Mouse (Mus musculus): ENCODE data around the gene Tnnt1. TPM values are rescaled to one million over a fixed set of nuclear protein-coding genes. Genes with fewer than 3 reads are reported as not detected.

Gene Tnnt1
- polyA plus RNA-seq, 2 experiments: 238 to 300 TPM

- Histone ChIP-seq H3K4me2 (replicated peaks; ENCODE audit: low read depth, low read length, severe bottlenecking) (peak overlapping the region; percentile 73), H3K4me1 (ENCODE audit: control insufficient read depth, insufficient read depth, low read length) (peaks cover 29% of the 10 kb centered on the region), H3K9me3 (ENCODE audit: control insufficient read depth, low read length) (no peaks in the 10 kb centered on the region), H3K27ac (replicated peaks; ENCODE audit: low read depth, low read length) (peak overlapping the region; percentile 88), H3K27me3 (ENCODE audit: control insufficient read depth, insufficient read depth, low read length) (no peaks in the 10 kb centered on the region), H3K4me3 (replicated peaks; ENCODE audit: low read length) (peak overlapping the region; percentile 78), H3K9ac (ENCODE audit: low read depth, low read length, severe bottlenecking) (peak overlapping the region; percentile 91), H3K36me3 (ENCODE audit: control insufficient read depth, insufficient read depth, low read length) (peaks cover 15% of the 10 kb centered on the region)
- 0% methylated on average over 12 of the region's 52 CpGs for WGBS
- ATAC-seq (ENCODE audit: low FRiP score, low read depth) (peak; percentile 14), DNase-seq (ENCODE audit: low spot score) (no peak)
- no peak for TF ChIP-seq POLR2A (IDR thresholded peaks at IDR 0.05; ENCODE audit: borderline replicate concordance, extremely low read depth, insufficient read depth, insufficient read length)
Observed at GRCm38 (mm10) chr7:4500892-4501471, 15.2 kb downstream of the Tnnt1 start.

GRCm38 (mm10) chr7:4499034-4499433 lies 17.1 kb downstream of the Tnnt1 start:
- no peak for TF ChIP-seq POLR2A (IDR thresholded peaks at IDR 0.05; ENCODE audit: borderline replicate concordance, extremely low read depth, insufficient read depth, insufficient read length)
- Histone ChIP-seq H3K36me3 (ENCODE audit: control insufficient read depth, insufficient read depth, low read length) (peaks cover 32% of the 10 kb centered on the region), H3K27me3 (ENCODE audit: control insufficient read depth, insufficient read depth, low read length) (no peaks in the 10 kb centered on the region), H3K4me2 (replicated peaks; ENCODE audit: low read depth, low read length, severe bottlenecking) (no peak overlapping the region; the same call in 1 of the 2 replicates), H3K4me3 (replicated peaks; ENCODE audit: low read length) (no peak overlapping the region; the same call in 1 of the 2 replicates), H3K9ac (ENCODE audit: low read depth, low read length, severe bottlenecking) (peak overlapping the region; percentile 31; the same call in 1 of the 2 replicates), H3K4me1 (ENCODE audit: control insufficient read depth, insufficient read depth, low read length) (peaks cover 29% of the 10 kb centered on the region), H3K27ac (replicated peaks; ENCODE audit: low read depth, low read length) (no peak overlapping the region), H3K9me3 (ENCODE audit: control insufficient read depth, low read length) (no peaks in the 10 kb centered on the region)
- ATAC-seq (ENCODE audit: low FRiP score, low read depth) (no peak), DNase-seq (ENCODE audit: low spot score) (no peak)
- 94% methylated on average over 4 of the region's 4 CpGs for WGBS

- peaks cover 32% of the 10 kb centered on the region for H3K36me3 ChIP-seq (ENCODE audit: control insufficient read depth, insufficient read depth, low read length)
- no peaks in the 10 kb centered on the region for H3K9me3 ChIP-seq (ENCODE audit: control insufficient read depth, low read length)
- DNase-seq (ENCODE audit: low spot score) (peak; percentile 69), ATAC-seq (ENCODE audit: low FRiP score, low read depth) (no peak; the same call in 1 of the 2 replicates)
- no peak overlapping the region for H3K4me2 ChIP-seq (replicated peaks; ENCODE audit: low read depth, low read length, severe bottlenecking)
- H3K4me1 ChIP-seq (ENCODE audit: control insufficient read depth, insufficient read depth, low read length): peaks cover 29% of the 10 kb centered on the region
- H3K9ac ChIP-seq (ENCODE audit: low read depth, low read length, severe bottlenecking): peak overlapping the region; percentile 31; the same call in 1 of the 2 replicates
- TF ChIP-seq POLR2A (IDR thresholded peaks at IDR 0.05; ENCODE audit: borderline replicate concordance, extremely low read depth, insufficient read depth, insufficient read length): no peak
- H3K4me3 ChIP-seq (replicated peaks; ENCODE audit: low read length): no peak overlapping the region; the same call in 1 of the 2 replicates
- whole genome bisulfite sequencing: 26% methylated on average over 9 of the region's 9 CpGs
- no peak overlapping the region for H3K27ac ChIP-seq (replicated peaks; ENCODE audit: low read depth, low read length)
- H3K27me3 ChIP-seq (ENCODE audit: control insufficient read depth, insufficient read depth, low read length): no peaks in the 10 kb centered on the region
Observed at GRCm38 (mm10) chr7:4498251-4498650, 17.9 kb downstream of the Tnnt1 start.

GRCm38 (mm10) chr7:4497271-4497903 lies 18.8 kb downstream of the Tnnt1 start:
- Histone ChIP-seq H3K27me3 (ENCODE audit: control insufficient read depth, insufficient read depth, low read length) (no peaks in the 10 kb centered on the region), H3K4me2 (replicated peaks; ENCODE audit: low read depth, low read length, severe bottlenecking) (no peak overlapping the region), H3K9ac (ENCODE audit: low read depth, low read length, severe bottlenecking) (no peak overlapping the region), H3K36me3 (ENCODE audit: control insufficient read depth, insufficient read depth, low read length) (peaks cover 37% of the 10 kb centered on the region), H3K9me3 (ENCODE audit: control insufficient read depth, low read length) (no peaks in the 10 kb centered on the region), H3K27ac (replicated peaks; ENCODE audit: low read depth, low read length) (no peak overlapping the region), H3K4me3 (replicated peaks; ENCODE audit: low read length) (no peak overlapping the region), H3K4me1 (ENCODE audit: control insufficient read depth, insufficient read depth, low read length) (peaks cover 29% of the 10 kb centered on the region)
- no peak for DNase-seq (ENCODE audit: low spot score)
- 92% methylated on average over 9 of the region's 9 CpGs for WGBS
- no peak for ATAC-seq (ENCODE audit: low FRiP score, low read depth)
- TF ChIP-seq POLR2A (IDR thresholded peaks at IDR 0.05; ENCODE audit: borderline replicate concordance, extremely low read depth, insufficient read depth, insufficient read length): no peak

- DNase-seq (ENCODE audit: low spot score) (no peak), ATAC-seq (ENCODE audit: low FRiP score, low read depth) (no peak)
- H3K9me3 ChIP-seq (ENCODE audit: control insufficient read depth, low read length): no peaks in the 10 kb centered on the region
- no peak overlapping the region for H3K4me2 ChIP-seq (replicated peaks; ENCODE audit: low read depth, low read length, severe bottlenecking)
- TF ChIP-seq POLR2A (IDR thresholded peaks at IDR 0.05; ENCODE audit: borderline replicate concordance, extremely low read depth, insufficient read depth, insufficient read length): no peak
- peaks cover 42% of the 10 kb centered on the region for H3K36me3 ChIP-seq (ENCODE audit: control insufficient read depth, insufficient read depth, low read length)
- no peaks in the 10 kb centered on the region for H3K27me3 ChIP-seq (ENCODE audit: control insufficient read depth, insufficient read depth, low read length)
- WGBS: 94% methylated on average over 3 of the region's 3 CpGs
- H3K9ac ChIP-seq (ENCODE audit: low read depth, low read length, severe bottlenecking): no peak overlapping the region
- H3K27ac ChIP-seq (replicated peaks; ENCODE audit: low read depth, low read length): no peak overlapping the region
- peaks cover 29% of the 10 kb centered on the region for H3K4me1 ChIP-seq (ENCODE audit: control insufficient read depth, insufficient read depth, low read length)
- no peak overlapping the region for H3K4me3 ChIP-seq (replicated peaks; ENCODE audit: low read length)
Observed at GRCm38 (mm10) chr7:4496468-4496867, 19.7 kb downstream of the Tnnt1 start.
